8 mouse cellular contexts compared by ENCODE assay signal in genomic region chr10:76902588-76902987, GRCm38 (mm10). TPM values are rescaled to one million over a fixed set of nuclear protein-coding genes. Genes with fewer than 3 reads are reported as not detected.
DNase-seq lines count a peak whose midpoint lies in the region; ATAC-seq lines count a peak whose summit lies in the region.

No protein-coding gene starts in this region.

- H3K4me2 ChIP-seq in hindbrain, embryonic 13.5 days, result no peak overlapping the region

- no peaks in the 10 kb centered on the region for H3K36me3 ChIP-seq in hindbrain, embryonic 13.5 days

- no peak for ATAC-seq in hindbrain, embryonic 13.5 days (ENCODE audit: low FRiP score)

- peak; percentile 96 for DNase-seq in 3T3-L1 (ENCODE audit: low read depth, low spot score)
- peak; percentile 80 for DNase-seq in adrenal gland, adult 2 months
- peak; percentile 66 for DNase-seq in fibroblast of lung, adult 2 months (ENCODE audit: low read depth)
- DNase-seq in lung, postnatal 14 days, result peak; percentile 65
- DNase-seq in frontal cortex, postnatal 14 days (ENCODE audit: low spot score in 2 of 2), result no peak
- DNase-seq in testis, postnatal 10 days (ENCODE audit: low spot score), result no peak
- no peak for DNase-seq in frontal cortex, postnatal 25 days (ENCODE audit: low spot score in 2 of 2)

- no peaks in the 10 kb centered on the region for H3K27me3 ChIP-seq in hindbrain, embryonic 13.5 days

- peak overlapping the region; percentile 72 for H3K27ac ChIP-seq in hindbrain, embryonic 13.5 days

- H3K4me1 ChIP-seq in hindbrain, embryonic 13.5 days (replicated peaks), result peaks cover 39% of the 10 kb centered on the region

- H3K9me3 ChIP-seq in hindbrain, embryonic 13.5 days, result no peaks in the 10 kb centered on the region

- 22% methylated on average over 6 of the region's 6 CpGs for WGBS in hindbrain, embryonic 13.5 days

- H3K4me3 ChIP-seq in hindbrain, embryonic 13.5 days, result no peak overlapping the region

- H3K9ac ChIP-seq in hindbrain, embryonic 13.5 days, result no peak overlapping the region

RNA-seq across cellular contexts. Expression of gene Pcbp3, which starts 59.1 kb away (rescaled TPM):
- total RNA-seq in adrenal gland, adult 2 months (2021), result 10 to 100 TPM; 30.2 to 40.3 TPM
- polyA plus RNA-seq in adrenal gland, adult 2 months (2012; rRNA removed), result 22.9 and 25.6 TPM in 2 replicates
- polyA plus RNA-seq in hindbrain, embryonic 13.5 days (2015; fragmentation: Nextera tagmentation; extraction: Ambion mirVana), result 72.2 and 78.2 TPM in 2 replicates

Comparison
In these comparisons a context has a peak if more than half of its experiments do, and no peak if none do; other contexts are left out.
1. DNase-seq: peak in 3T3-L1 (single experiment), adrenal gland, adult 2 months (single experiment), fibroblast of lung, adult 2 months (single experiment) and lung, postnatal 14 days (single experiment); none in frontal cortex, postnatal 14 days (0 of 2), testis, postnatal 10 days (single experiment) and frontal cortex, postnatal 25 days (0 of 2).